Mouse (Mus musculus): ENCODE results near the gene Notch4.

GRCm38 (mm10) chr17:34590154-34590987 lies 26.3 kb downstream of the Notch4 start:
- TF ChIP-seq CTCF (conservative IDR thresholded peaks at IDR 0.05 in 1 of 2, IDR thresholded peaks at IDR 0.05 in 1 of 2; ENCODE audit: low read depth in 2 of 2, low read length in 2 of 2) (no peak), CHD2 (IDR thresholded peaks at IDR 0.05; ENCODE audit: low read length) (no peak), E2F4 (IDR thresholded peaks at IDR 0.05; ENCODE audit: insufficient replicate concordance, low read depth, low read length) (no peak), POLR2AphosphoS2 (IDR thresholded peaks at IDR 0.05; ENCODE audit: low read depth, low read length) (no peak), ETS1 (conservative IDR thresholded peaks at IDR 0.05; ENCODE audit: low read depth, low read length) (no peak)
